Mouse (Mus musculus): ENCODE measurements around the gene Olfr1242. TPM values are rescaled to one million over a fixed set of nuclear protein-coding genes. Genes with fewer than 3 reads are reported as not detected.

Gene Olfr1242
- polyA plus RNA-seq (2015; fragmentation: Nextera tagmentation; extraction: Ambion mirVana), result not detected in 2 replicates

GRCm38 (mm10) chr2:89498235-89498634, at the start of gene Olfr1242:
Gene Olfr1242 (minus strand): TSS chr2:89498335.

GRCm38 (mm10) chr2:89531387-89531786, 33.3 kb upstream of the Olfr1242 start, which contains the start of gene Olfr1243:
Gene Olfr1243 (minus strand): TSS chr2:89531487.

GRCm38 (mm10) chr2:89487026-89487425, 11.1 kb downstream of the Olfr1242 start, which contains the start of gene Olfr1241:
Gene Olfr1241 (minus strand): TSS chr2:89487126.

GRCm38 (mm10) chr2:89442900-89443299, 55.2 kb downstream of the Olfr1242 start, which contains the start of gene Olfr1240:
Gene Olfr1240 (minus strand): TSS chr2:89443000.

Other genes with a start within 250 kb of the Olfr1242 start
- not detected in 2 replicates for gene Olfr1228, start 244.3 kb downstream of the Olfr1242 start, polyA plus RNA-seq (2015; fragmentation: Nextera tagmentation; extraction: Ambion mirVana)
- gene Olfr1229, start 210.3 kb downstream of the Olfr1242 start, polyA plus RNA-seq (2015; fragmentation: Nextera tagmentation; extraction: Ambion mirVana), result not detected in 2 replicates
- not detected in 2 replicates for gene Olfr1230, start 201.1 kb downstream of the Olfr1242 start, polyA plus RNA-seq (2015; fragmentation: Nextera tagmentation; extraction: Ambion mirVana)
- gene Olfr1231, start 191.3 kb downstream of the Olfr1242 start, polyA plus RNA-seq (2015; fragmentation: Nextera tagmentation; extraction: Ambion mirVana), result not detected in 2 replicates
- not detected in 2 replicates for gene Olfr1232, start 168.7 kb downstream of the Olfr1242 start, polyA plus RNA-seq (2015; fragmentation: Nextera tagmentation; extraction: Ambion mirVana)
- gene Olfr1233, start 155.9 kb downstream of the Olfr1242 start, polyA plus RNA-seq (2015; fragmentation: Nextera tagmentation; extraction: Ambion mirVana), result not detected in 2 replicates
- not detected in 2 replicates for gene Olfr1234, start 133.5 kb downstream of the Olfr1242 start, polyA plus RNA-seq (2015; fragmentation: Nextera tagmentation; extraction: Ambion mirVana)
- gene Olfr1238, start 88.7 kb downstream of the Olfr1242 start, polyA plus RNA-seq (2015; fragmentation: Nextera tagmentation; extraction: Ambion mirVana), result not detected in 2 replicates
- not detected in 2 replicates for gene Olfr1239, start 77.9 kb downstream of the Olfr1242 start, polyA plus RNA-seq (2015; fragmentation: Nextera tagmentation; extraction: Ambion mirVana)
- not detected in 2 replicates for gene Olfr1240, start 55.3 kb downstream of the Olfr1242 start, polyA plus RNA-seq (2015; fragmentation: Nextera tagmentation; extraction: Ambion mirVana)
- gene Olfr1241, start 11.2 kb downstream of the Olfr1242 start, polyA plus RNA-seq (2015; fragmentation: Nextera tagmentation; extraction: Ambion mirVana), result not detected in 2 replicates
- gene Olfr1243, start 33.2 kb upstream of the Olfr1242 start, polyA plus RNA-seq (2015; fragmentation: Nextera tagmentation; extraction: Ambion mirVana), result not detected in 2 replicates
- gene Olfr1245, start 80.1 kb upstream of the Olfr1242 start, polyA plus RNA-seq (2015; fragmentation: Nextera tagmentation; extraction: Ambion mirVana), result not detected in 2 replicates
- gene Olfr1246, start 94.8 kb upstream of the Olfr1242 start, polyA plus RNA-seq (2015; fragmentation: Nextera tagmentation; extraction: Ambion mirVana), result not detected in 2 replicates
- gene Olfr1247, start 115.8 kb upstream of the Olfr1242 start, polyA plus RNA-seq (2015; fragmentation: Nextera tagmentation; extraction: Ambion mirVana), result not detected in 2 replicates
- not detected in 2 replicates for gene Olfr1248, start 119.9 kb upstream of the Olfr1242 start, polyA plus RNA-seq (2015; fragmentation: Nextera tagmentation; extraction: Ambion mirVana)
- gene Olfr1249, start 136.6 kb upstream of the Olfr1242 start, polyA plus RNA-seq (2015; fragmentation: Nextera tagmentation; extraction: Ambion mirVana), result not detected in 2 replicates
- not detected in 2 replicates for gene Olfr1250, start 163.1 kb upstream of the Olfr1242 start, polyA plus RNA-seq (2015; fragmentation: Nextera tagmentation; extraction: Ambion mirVana)
- not detected in 2 replicates for gene Olfr1251, start 173.6 kb upstream of the Olfr1242 start, polyA plus RNA-seq (2015; fragmentation: Nextera tagmentation; extraction: Ambion mirVana)
- not detected in 2 replicates for gene Olfr1252, start 226.7 kb upstream of the Olfr1242 start, polyA plus RNA-seq (2015; fragmentation: Nextera tagmentation; extraction: Ambion mirVana)

All from skeletal muscle tissue, postnatal 0 days (tissue).